Mouse (Mus musculus) forebrain, embryonic 11.5 days (tissue): ENCODE measurements around the gene Ptafr. TPM values are rescaled to one million over a fixed set of nuclear protein-coding genes. Genes with fewer than 3 reads are reported as not detected.
"Not testable (repeated sequence)": the region's sequence is repeated elsewhere in the genome, so short reads cannot be mapped to it uniquely, and the experiment has no call there.

ENCODE experiments used
- ATAC-seq: fragments of 200-750 bp; cut with Nextera tagmentation; replicated peaks from 2 replicates; pipeline ENCODE4 v1.8.0; 2017; ENCODE audit warnings: moderate TSS enrichment; ENCODE audit not compliant: low FRiP score
- DNase-seq: peaks from one replicate; pipeline ENCODE4 v3.0.0-alpha.2; 2017; ENCODE audit warnings: low spot score
- H3K27ac ChIP-seq: fragments of 300-500 bp; sonication (generic); 2 replicates; pipeline ENCODE4 v1.5.1; 2014; ENCODE audit warnings: low read depth, low read length
- H3K27me3 ChIP-seq: fragments of 300-500 bp; sonication (generic); 2 replicates; pipeline ENCODE4 v1.6.1; 2014; ENCODE audit warnings: mild to moderate bottlenecking, low read length, mixed read lengths; ENCODE audit not compliant: control insufficient read depth, insufficient read depth
- H3K36me3 ChIP-seq: fragments of 300-500 bp; sonication (generic); 2 replicates; pipeline ENCODE4 v1.6.1; 2014; ENCODE audit warnings: mild to moderate bottlenecking, low read length, moderate library complexity, mixed read lengths; ENCODE audit not compliant: control insufficient read depth, insufficient read depth
- H3K4me1 ChIP-seq: fragments of 300-500 bp; sonication (generic); replicated peaks from 2 replicates; pipeline ENCODE4 v1.6.1; 2014; ENCODE audit warnings: low read length, mixed read lengths; ENCODE audit not compliant: control insufficient read depth, insufficient read depth
- H3K4me2 ChIP-seq: fragments of 300-500 bp; sonication (generic); 2 replicates; pipeline ENCODE4 v1.6.1; 2014; ENCODE audit warnings: low read depth, mild to moderate bottlenecking, low read length, moderate library complexity, mixed read lengths; ENCODE audit not compliant: severe bottlenecking
- H3K4me3 ChIP-seq: fragments of 300-500 bp; sonication (generic); 2 replicates; pipeline ENCODE4 v1.5.1; 2014; ENCODE audit warnings: low read depth, low read length
- H3K9ac ChIP-seq: fragments of 300-500 bp; sonication (generic); 2 replicates; pipeline ENCODE4 v1.6.1; 2014; ENCODE audit warnings: low read length
- H3K9me3 ChIP-seq: fragments of 300-500 bp; sonication (generic); 2 replicates; pipeline ENCODE4 v1.6.1; 2016; ENCODE audit warnings: low read length, mixed read lengths; ENCODE audit not compliant: control insufficient read depth
- WGBS: fragments of 180-500 bp; shearing (Covaris S2); extraction: QIAGEN DNeasy Blood & Tissue Kit; methylation state at CpG from one replicate; pipeline ENCODE4 v1.1.7; 2014; 5-methylcytosine and 5-hydroxymethylcytosine counted together
- polyA plus RNA-seq: library from polyadenylated mRNA; unstranded; fragments of >200 nt; fragmentation: Nextera tagmentation; extraction: Ambion mirVana; gene quantifications from 2 replicates; pipeline ENCODE4 v1.2.1, GENCODE M21; 2014

The Ptafr gene
- polyA plus RNA-seq, 1 experiment from 2014 or later: 0.40 TPM

DNA sequence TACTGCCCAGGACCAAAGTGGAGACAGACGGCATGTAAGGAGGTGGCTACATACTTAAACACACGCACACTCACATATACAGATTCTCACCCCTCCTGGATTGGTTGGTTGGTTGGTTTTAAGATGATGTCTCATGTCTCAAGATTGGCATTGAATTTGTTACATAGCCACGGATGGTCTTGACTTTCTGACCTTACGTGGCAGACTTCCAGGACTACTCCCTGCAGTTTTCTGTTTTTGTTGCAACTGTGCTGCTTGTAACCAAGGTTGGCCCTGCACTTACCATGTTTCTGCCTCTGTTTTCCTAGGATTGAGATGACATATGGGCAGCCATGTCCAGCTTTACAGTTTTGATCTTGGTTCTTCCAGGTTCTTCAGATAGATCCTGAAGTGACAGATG is 22.5 kb upstream of the Ptafr start:
- Histone ChIP-seq H3K36me3 (peaks cover 7% of the 10 kb centered on the region), H3K4me3 (no peak overlapping the region), H3K27ac (no peak overlapping the region), H3K4me1 (peaks cover under 1% of the 10 kb centered on the region; the same call in 1 of the 2 replicates), H3K27me3 (no peaks in the 10 kb centered on the region), H3K9ac (no peak overlapping the region), H3K4me2 (no peak overlapping the region), H3K9me3 (no peaks in the 10 kb centered on the region)
- ATAC-seq (no peak), DNase-seq (no peak)
- WGBS: 92% methylated on average over 4 of the region's 4 CpGs

DNA sequence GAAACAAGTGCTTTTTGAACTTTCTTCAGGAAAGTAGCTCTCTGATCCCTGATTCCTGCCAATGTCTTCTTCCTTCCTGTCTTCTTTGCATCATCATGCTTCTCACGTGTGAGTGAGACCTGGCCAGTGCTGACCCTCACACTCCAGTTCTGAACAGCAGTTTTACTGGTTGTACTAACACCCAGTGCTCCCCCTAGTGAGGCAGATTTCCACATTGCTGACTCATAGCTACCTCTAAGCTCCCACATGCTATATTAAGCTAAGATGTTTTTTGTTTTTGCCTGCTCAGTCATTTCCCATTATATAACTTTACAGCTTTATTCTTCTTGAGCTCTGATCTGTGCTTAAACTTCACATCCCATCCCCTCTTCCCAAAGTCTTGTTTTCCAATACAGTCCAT is 21.1 kb upstream of the Ptafr start:
- no peaks in the 10 kb centered on the region for H3K4me1 ChIP-seq
- ATAC-seq (no peak), DNase-seq (no peak)
- H3K36me3 ChIP-seq: peaks cover 7% of the 10 kb centered on the region
- no peak overlapping the region for H3K27ac ChIP-seq
- no peak overlapping the region for H3K9ac ChIP-seq
- H3K27me3 ChIP-seq: no peaks in the 10 kb centered on the region
- no peaks in the 10 kb centered on the region for H3K9me3 ChIP-seq
- no peak overlapping the region for H3K4me2 ChIP-seq
- 81% methylated on average over 1 of the region's 1 CpGs for WGBS
- no peak overlapping the region for H3K4me3 ChIP-seq

DNA sequence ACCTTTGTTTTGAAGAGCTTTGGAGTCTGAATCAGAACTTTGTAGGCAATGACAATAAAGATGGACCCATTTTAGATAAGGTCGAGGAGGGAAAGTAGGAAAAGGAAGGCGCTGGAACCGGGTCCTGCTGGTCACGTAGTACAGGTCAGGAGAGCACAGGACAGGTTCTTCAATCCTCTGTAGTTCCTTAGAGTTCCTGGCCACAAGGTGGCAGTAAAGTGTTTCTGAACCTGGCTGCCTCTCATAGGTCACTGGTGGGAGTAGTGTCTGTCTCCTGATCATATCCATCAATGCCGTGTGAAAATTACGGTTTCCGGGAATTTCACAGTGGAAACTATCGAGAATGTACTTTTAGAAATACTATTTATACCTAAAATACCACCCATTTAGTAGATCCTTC is 18.0 kb upstream of the Ptafr start:
- DNase-seq (peak; percentile 69), ATAC-seq (no peak)
- H3K36me3 ChIP-seq: peaks cover 6% of the 10 kb centered on the region
- H3K4me3 ChIP-seq: no peak overlapping the region
- no peak overlapping the region for H3K27ac ChIP-seq
- H3K27me3 ChIP-seq: no peaks in the 10 kb centered on the region
- H3K9ac ChIP-seq: no peak overlapping the region
- no peak overlapping the region for H3K4me2 ChIP-seq
- 56% methylated on average over 8 of the region's 8 CpGs for WGBS
- H3K4me1 ChIP-seq: no peaks in the 10 kb centered on the region
- H3K9me3 ChIP-seq: no peaks in the 10 kb centered on the region

DNA sequence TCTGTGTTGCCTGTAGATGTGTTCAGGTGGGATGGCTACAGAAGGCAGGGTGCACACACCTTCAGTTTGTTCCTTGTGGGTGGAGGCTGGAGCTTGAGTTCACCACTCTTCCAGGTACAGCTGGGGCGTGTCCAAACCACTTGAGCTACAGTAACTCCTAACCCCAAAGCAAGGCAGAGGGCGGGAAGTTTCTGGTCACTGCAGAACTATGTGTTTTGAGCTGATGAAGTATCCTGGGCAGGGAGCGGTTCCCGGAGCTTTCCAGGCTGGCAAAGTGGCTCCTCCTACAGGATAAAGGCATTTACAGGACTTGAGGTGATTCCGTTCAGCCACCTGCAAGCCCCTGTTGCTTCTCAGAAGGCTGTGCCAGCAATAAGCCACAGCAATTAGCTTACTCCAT is 9.6 kb upstream of the Ptafr start:
- Histone ChIP-seq H3K27me3 (no peaks in the 10 kb centered on the region), H3K4me3 (no peak overlapping the region), H3K4me2 (no peak overlapping the region), H3K9ac (no peak overlapping the region; the same call in 1 of the 2 replicates), H3K27ac (no peak overlapping the region), H3K4me1 (no peaks in the 10 kb centered on the region), H3K36me3 (peaks cover 9% of the 10 kb centered on the region; the same call in 1 of the 2 replicates), H3K9me3 (no peaks in the 10 kb centered on the region)
- ATAC-seq (no peak), DNase-seq (no peak)
- WGBS: 80% methylated on average over 5 of the region's 5 CpGs

DNA sequence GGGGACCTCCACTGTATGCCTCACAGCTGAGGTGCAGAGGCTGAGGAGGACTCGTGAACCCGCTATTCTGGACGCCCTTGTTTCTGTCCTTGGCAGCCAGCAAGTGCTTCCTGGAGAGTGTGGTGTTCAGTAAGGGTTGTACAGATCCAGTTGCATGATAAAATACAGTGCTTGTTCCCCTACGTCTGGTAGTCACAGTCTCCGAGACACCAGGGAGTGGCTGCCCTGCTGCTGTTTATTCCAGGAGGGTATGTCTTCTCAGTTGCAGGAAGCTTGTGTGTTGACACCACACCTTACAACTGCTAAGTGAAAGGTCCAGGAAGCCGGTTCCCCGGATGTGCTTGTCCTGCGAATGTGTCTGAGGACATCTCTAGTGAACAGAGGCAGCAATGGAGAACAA is 9.2 kb upstream of the Ptafr start:
- no peak for DNase-seq
- Histone ChIP-seq H3K27ac (no peak overlapping the region), H3K9ac (no peak overlapping the region), H3K4me2 (no peak overlapping the region), H3K4me1 (no peaks in the 10 kb centered on the region), H3K9me3 (no peaks in the 10 kb centered on the region), H3K4me3 (no peak overlapping the region), H3K36me3 (peaks cover 9% of the 10 kb centered on the region; the same call in 1 of the 2 replicates), H3K27me3 (no peaks in the 10 kb centered on the region)
- WGBS: 88% methylated on average over 8 of the region's 8 CpGs
- ATAC-seq: no peak

DNA sequence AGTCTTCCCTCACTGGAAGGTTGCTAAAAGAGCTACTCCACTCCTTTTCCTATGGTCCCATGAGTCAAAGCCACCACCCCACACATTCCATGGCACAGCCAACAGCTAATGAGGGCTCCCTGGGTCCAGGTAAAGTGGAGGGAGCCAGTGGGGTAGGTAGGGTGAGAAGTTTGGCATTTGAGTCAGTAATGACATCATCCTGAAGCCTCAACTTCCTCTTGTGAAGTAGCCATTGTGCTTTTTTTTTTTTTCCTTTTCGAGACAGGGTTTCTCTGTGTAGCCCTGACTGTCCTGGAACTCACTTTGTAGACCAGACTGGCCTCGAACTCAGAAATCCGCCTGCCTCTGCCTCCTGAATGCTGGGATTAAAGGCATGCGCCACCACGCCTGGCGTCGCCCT is 8.3 kb upstream of the Ptafr start:
- H3K9ac ChIP-seq, H3K9me3 ChIP-seq, H3K4me2 ChIP-seq, H3K4me1 ChIP-seq, H3K36me3 ChIP-seq, ATAC-seq, H3K27ac ChIP-seq, DNase-seq, H3K27me3 ChIP-seq, H3K4me3 ChIP-seq: not testable (repeated sequence)
- WGBS: 98% methylated on average over 7 of the region's 7 CpGs

DNA sequence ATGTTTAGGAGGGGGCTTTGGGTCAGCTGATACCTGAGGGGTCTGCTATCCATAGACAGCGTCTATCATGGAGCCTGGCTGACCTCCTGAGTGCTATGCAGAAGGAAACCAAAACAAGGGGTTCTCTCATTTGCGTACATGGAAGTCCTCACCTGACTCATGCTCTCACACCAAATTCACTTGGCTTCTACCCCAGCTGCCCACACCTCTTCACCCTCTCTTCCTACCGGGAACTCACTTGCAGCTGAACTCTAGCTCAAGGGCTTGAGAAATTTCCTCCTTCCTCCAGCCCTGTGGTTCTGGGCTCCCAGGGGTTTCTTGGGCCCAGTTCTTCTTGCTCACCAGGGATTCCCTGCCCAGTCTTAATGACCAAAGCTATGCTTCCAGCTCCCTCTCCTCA is 606 bp upstream of the Ptafr start:
- ATAC-seq: no peak
- Histone ChIP-seq H3K4me1 (no peaks in the 10 kb centered on the region), H3K4me3 (no peak overlapping the region), H3K9ac (no peak overlapping the region), H3K9me3 (no peaks in the 10 kb centered on the region), H3K27me3 (no peaks in the 10 kb centered on the region), H3K4me2 (no peak overlapping the region), H3K27ac (no peak overlapping the region), H3K36me3 (no peaks in the 10 kb centered on the region)
- DNase-seq: no peak
- whole genome bisulfite sequencing: 86% methylated on average over 3 of the region's 3 CpGs

DNA sequence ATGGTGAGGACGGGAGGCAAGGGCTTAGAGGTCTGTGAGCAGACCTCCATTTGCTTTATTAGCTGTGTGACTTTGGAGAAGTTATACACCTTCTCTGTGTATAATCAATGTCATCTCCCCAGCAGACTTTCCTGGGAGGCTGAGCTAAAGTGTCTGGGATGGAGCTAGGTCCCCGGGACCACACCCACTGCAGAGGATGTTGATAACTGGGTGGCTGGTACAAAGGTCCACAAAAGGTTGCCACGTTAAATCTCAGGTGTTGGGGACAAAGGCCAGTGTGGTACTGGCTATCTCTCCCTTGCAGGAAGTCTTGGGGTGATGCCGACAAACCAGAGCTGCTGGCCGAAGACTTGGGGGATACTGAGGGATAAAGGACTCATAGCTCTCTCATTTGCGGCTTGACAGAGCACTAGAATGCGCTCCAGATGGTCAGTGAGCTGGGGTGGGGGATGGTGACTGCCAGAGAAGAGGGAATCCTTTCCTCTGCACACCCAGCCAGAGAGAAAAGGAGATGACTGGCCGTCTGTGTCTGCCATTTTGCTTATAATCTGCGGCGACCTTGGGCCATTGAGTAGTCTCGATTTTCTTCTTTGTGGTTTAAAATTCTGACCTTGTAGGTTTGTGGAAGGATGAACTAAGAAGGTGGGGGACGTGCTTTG is 1.4 kb downstream of the Ptafr start:
- Histone ChIP-seq H3K4me2 (no peak overlapping the region), H3K4me1 (no peaks in the 10 kb centered on the region), H3K27ac (no peak overlapping the region), H3K9me3 (no peaks in the 10 kb centered on the region), H3K27me3 (no peaks in the 10 kb centered on the region), H3K9ac (no peak overlapping the region), H3K4me3 (no peak overlapping the region), H3K36me3 (no peaks in the 10 kb centered on the region)
- ATAC-seq: no peak
- no peak for DNase-seq
- 82% methylated on average over 12 of the region's 12 CpGs for WGBS

DNA sequence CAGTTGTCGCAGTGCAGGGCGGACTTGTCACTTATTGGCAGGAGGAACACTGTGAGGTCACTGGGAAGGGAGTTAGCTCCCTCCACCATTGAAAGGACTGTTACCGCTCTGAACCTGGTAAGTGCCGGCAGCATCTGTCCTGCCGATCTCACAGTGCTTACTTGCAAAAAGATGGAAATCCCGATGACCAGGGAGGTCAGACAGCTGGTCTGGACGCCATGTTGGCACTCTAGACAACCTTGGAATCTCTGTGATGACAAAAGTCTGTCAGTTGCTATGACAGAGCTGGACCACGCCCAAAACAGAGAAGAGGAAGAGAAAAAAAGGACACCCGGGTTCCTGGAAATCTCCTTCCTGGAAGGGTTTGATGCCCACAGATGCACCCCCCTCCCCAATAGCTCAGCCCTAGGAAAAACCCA is 3.5 kb downstream of the Ptafr start:
- Histone ChIP-seq H3K27me3 (no peaks in the 10 kb centered on the region), H3K4me3 (no peak overlapping the region), H3K9ac (no peak overlapping the region), H3K4me2 (no peak overlapping the region), H3K9me3 (no peaks in the 10 kb centered on the region), H3K36me3 (no peaks in the 10 kb centered on the region), H3K27ac (no peak overlapping the region), H3K4me1 (no peaks in the 10 kb centered on the region)
- ATAC-seq: no peak
- no peak for DNase-seq
- 77% methylated on average over 9 of the region's 9 CpGs for WGBS
